Mouse (Mus musculus) adrenal gland, postnatal 4 days (tissue): ENCODE measurements around the gene Eri3. TPM values are rescaled to one million over a fixed set of nuclear protein-coding genes. Genes with fewer than 3 reads are reported as not detected.

Source experiments
- DNase-seq, 2 experiments: peaks; one replicate each; pipeline ENCODE4 v3.0.0; 2021 to 2022; ENCODE audit warnings: low spot score in 2 of 2, mixed read lengths in 2 of 2
- long read RNA-seq, 2 experiments: library from polyadenylated mRNA; stranded (forward); transcript quantifications; one replicate each; pipeline ENCODE4 v2.0.0; 2021
- total RNA-seq, 2 experiments: library from RNA; stranded (reverse); gene quantifications; 2 replicates each; pipeline ENCODE4 v1.2.3; 2021

The Eri3 gene
- 100 to 1,000 TPM in 1 of 2 experiments, 10 to 100 TPM in 1; 96.5 to 103 TPM for total RNA-seq
- long read RNA-seq, experiment 1, transcript Eri3-201 (9 exons, 1,719 nt) = major isoform, 51 of 129 reads
- long read RNA-seq, experiment 1, partial matches to known transcripts = 22 of 129 reads
- long read RNA-seq, experiment 1, other reads (novel, unspliced or antisense) = 54 of 129 reads
- long read RNA-seq, experiment 2, transcript Eri3-201 (9 exons, 1,719 nt) = major isoform, 38 of 112 reads
- long read RNA-seq, experiment 2, partial matches to known transcripts = 28 of 112 reads
- long read RNA-seq, experiment 2, other reads (novel, unspliced or antisense) = 45 of 112 reads

DNA sequence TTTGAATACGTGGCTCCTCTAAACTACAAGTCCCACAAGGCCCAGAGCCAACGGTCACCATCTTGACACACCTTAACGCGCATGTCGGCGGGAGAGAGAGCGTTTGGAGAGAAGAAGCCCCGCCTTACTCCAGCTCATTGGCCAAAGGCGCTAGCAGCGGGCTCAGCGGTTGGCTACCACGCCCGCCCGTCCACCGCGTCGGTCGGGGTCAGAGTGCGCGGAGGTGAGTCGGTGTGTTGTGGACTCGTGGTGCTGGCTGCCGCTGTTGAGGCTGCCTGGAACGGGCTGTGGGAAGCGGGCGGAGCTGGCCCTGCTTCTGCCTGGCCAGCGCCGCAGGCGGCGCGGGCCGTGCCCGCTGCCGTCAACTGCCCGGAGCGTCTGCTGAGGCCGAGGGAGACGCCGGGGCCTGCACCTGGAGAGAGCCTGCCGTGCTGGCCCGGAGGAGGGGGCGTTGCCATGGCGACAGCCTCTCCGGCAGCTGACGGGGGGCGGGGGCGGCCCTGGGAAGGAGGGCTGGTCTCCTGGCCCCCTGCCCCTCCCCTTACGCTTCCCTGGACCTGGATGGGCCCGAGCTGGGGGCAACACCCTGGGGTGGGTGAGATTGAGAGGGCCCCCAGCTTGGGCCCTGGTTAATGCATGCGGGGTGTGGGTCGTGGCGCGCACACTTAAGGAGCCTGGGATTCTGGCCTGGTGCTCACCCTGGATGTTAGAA, at the start of gene Eri3:
TSS of gene Eri3 (plus strand) at position 226 of the 712 bp plus-strand sequence.
- peak; percentile 93 to 95 for DNase-seq

DNA sequence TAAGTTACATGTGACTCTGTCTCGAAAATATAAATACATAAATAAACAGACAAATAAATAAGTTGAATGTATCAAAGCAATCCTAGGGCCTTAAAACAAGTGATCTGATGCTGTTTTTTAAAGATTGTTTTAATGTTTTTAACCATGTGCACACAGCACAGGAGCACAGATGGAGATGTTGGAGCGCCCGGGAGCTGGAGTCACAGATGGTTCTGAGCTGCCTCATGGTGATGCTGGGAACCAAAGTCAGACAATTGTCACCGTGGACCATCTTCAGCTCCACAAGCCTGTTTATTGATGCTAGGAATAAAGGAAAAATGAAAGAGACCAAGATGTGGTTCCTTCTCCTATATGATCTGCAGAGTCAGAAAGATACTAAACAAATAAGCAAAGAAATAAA, 31.9 kb upstream of the Eri3 start:
- no peak for DNase-seq

DNA sequence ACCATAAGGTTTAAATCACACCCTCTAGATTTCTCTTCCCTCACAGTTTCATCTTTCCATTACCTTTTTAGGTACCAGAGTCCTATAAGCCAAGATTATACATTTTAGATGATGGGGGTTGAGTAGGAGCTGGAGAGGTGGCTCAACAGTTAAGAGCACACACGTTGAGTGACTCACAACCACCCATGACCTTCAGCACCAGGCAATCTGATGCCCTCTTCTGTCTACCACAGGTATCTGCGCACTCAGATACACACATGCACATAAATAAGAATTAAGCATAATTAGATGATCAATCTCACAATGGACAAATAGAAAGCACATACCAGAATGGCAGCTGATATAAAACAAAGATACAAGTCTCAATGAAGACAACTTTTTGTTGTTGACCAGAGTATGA, 28.8 kb upstream of the Eri3 start:
- DNase-seq = no peak

DNA sequence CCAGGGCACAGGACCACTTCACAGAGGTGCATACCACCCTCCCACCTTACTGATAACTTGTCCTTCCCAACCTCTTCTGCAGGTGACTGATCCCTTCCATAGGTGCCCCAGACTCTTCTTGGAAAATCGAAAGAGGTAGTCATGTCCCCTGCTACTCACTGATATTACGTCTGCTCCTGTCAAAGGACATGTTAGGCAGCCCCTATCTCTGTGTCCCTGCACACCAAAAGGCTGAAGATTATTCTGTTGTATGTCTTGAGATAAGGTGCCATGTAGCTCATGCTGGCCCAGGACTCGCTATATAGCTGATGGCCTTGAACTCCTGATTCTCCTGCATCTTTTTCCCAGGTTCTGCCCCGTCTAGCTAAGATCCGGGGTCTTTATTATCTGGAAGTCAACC, 24.2 kb upstream of the Eri3 start:
- no peak for DNase-seq

DNA sequence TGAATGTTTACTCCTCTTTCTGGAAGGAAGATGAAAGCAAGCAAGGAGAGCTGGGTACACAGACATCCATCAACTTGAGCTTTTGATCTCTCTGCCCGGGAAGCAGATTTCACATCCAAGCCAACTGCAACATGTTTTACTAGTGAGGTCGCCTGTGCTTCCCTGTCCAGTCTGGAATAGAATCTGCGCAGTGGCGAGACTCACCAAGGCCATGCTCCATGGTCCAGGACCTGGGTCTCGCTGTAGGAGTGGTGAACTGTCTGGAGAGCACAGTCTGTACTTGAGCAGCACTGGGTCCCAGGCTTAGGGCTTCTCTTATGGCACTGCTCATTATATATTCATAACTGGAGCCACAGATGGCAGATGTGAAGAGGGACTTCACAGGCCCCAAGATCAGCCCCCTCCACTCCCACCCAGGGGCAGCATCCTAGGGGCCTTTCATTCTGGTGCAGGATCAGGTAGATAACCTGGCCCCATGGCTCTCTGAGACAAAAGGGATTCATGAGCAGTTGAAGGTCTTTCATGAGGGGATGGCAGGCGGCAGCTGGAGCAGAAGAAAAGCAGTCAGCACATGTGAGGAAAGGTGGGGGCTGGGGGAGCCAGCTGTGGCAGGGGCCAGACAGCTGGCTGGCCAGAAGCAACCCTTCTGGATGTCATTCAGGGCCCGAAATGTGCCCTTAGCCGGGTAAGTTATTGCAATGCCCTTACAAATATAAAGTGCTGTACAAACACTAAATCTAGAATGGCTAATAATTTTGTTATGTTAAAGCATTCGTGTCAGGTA, 22.9 kb upstream of the Eri3 start:
- no peak for DNase-seq

DNA sequence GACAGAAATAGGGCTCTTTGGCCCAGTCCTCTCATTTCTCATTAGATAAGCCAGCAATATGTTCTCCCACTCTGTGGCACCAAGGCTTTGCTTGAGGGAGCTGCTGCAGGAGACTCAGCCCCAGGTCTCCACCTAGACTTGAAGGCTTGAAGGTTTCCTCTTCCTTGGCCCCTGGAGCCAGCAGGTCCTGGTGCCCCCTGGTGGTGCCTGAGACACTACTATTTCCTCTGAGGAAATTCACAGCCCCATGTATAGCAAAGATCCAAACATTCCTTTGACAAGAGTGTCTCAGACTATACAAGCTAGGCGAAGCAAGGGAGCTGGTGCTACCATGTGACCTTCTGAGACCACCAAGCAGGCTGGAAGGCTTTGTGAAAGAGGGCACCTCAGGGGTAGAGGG, 22.2 kb upstream of the Eri3 start:
- DNase-seq = peak in 1 of 2 experiments; percentile 26

DNA sequence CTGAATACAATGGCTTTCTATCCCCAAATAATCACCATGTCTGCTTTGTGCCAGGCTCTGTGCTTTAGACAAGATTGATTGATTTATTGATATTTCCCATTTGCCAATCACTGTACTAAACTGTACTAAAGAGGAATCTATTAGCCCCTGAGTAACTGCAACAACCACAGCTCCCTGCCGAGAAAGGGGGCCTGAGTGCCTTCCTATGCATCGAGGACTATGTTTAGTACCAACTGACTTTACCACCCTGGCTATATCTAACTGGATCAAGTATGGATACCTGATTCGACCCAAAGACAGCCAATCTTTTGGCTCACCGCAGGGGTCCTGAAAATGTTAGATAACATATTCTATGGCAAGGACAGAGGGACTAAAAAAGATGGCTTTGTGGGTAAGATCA, 20.3 kb upstream of the Eri3 start:
- DNase-seq = no peak

DNA sequence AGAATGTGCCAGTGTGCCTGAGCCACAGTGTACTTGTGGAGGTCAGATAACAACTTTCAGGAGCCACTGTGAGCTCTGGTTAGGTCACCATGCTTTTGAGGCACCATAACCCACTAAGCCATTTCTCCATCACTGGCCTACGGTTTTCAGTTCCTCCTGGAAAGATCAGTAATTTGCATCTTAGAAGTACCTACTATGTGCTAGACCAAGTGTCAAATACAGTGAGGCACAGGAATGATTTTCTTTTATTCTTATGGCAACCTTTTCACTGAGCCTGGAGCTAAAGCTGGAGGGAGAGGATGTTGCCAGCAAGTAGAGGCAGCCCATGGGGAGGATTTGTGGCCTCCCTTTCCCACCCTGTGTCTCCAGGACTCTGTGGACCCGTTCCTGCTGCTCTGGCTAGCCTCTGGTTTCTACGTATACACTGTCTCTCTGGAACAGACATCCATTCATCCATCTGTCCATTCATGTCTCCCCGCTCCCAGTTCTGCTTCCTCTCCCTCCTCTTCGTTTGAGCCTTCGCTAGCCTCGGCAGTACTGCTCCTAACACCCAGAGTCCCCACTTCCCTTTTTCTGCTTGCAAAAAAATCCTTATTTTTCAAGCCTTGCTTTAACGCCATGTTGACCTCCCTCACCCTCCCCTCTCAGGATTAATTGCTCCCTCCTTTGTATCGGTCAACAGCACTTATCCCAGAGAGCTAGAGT, 14.5 kb upstream of the Eri3 start:
- DNase-seq = no peak

DNA sequence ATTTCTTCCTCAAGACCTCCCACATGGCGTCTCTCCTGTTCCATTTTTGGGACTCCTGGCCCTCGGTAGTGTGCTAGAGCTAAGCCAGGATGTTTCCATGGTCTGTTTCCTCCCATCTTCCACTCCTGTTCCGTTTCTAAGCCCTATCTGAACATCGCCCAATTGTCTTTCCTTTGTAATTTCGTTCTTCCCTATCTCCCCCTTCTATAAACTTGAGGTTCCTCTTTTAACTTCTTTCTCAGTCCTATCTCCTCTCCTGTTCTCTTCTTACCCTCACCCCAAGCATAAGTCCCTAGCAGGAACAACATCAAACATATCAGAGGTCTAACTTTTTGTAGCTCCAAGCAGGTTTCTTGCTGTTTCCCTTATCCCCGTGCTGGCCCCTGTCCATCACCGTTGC, 13.2 kb upstream of the Eri3 start:
- no peak for DNase-seq

DNA sequence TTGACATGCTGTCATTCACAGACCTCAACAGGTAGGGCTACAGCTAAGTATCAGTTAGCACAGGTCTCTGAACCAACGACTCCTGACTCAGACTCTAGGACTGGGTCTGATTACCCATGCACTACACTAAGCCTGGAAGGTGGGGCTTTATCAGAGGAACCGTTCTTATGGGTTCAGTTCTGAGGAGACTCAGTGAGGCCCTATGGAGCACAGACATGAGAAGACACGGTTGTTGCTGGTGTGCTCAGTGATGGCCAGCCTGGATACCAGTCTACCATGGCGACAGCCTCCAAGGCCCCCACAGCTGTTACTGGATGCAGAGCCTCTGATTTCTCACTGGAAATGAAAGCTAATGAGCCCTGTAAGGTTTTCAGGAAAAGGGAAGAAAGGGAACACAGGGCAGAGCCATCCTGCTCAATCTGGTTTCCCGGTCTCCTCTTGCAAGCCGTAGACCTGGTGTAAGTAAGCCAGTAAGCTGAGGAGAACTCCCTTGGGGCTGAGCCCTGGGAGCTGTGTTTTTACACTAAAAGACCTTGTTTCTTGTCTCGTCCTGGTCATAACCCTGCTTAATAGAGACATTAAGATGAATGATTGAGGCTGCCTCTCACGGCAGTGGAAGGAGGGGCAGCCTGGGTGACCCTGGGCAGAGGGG, 10.7 kb upstream of the Eri3 start:
- no peak for DNase-seq

DNA sequence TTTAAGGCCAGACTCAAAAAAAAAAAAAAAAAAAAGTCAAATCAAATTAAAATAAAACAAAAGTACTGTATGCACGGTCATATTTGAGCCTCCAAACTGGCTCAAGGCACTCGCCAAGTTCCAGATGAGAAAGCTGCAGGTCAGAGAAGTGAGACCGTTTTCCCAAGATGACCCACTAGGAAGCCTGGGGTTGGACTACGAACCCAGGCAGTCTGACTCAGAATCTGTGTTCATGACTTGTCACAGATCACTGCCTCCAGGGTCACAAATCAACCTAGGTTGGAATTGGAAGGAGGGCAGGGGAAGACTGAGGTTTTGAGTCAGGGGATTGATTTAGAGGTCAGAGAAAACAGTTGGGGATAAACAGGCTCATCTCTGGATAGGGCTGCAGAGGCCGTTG, 9.6 kb upstream of the Eri3 start:
- no peak for DNase-seq

DNA sequence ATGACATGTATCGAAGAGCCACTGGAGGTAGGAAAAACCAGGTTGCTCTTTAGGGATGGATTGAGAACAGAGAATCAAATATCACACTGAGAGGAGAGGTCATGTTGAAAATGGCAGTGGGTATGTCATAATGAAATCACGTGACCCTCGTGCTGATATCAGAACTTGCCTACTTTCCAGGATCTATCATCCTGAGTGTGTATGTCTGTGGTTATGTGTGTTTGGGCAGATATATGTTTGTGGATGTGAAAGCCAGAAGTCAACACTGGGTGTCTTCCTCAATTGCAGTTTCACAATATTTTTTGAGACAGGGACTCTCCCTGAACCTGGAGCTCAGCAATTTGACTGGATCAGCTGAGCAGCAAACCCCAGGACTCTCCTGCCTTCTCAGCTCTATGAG, 4.7 kb upstream of the Eri3 start:
- DNase-seq = no peak

DNA sequence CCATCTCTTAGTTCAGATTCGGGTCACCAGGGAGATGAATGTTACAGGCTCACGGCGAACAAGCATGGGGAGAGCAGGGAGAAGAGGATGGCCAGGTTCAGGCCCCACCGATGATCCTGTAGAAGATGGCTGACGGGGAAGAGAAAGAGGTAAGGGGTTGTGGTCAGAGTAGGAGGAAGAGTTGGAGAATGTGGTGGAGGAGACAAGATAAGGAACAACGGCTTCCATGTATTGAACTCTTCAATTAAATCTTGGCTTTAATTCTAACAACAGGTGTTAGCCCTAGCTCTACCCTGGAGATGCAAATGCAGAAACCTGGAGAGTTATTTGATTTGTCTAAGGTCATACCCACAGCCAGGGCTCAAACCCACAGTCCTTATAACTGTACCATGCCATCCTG, 3.5 kb upstream of the Eri3 start:
- DNase-seq = no peak

DNA sequence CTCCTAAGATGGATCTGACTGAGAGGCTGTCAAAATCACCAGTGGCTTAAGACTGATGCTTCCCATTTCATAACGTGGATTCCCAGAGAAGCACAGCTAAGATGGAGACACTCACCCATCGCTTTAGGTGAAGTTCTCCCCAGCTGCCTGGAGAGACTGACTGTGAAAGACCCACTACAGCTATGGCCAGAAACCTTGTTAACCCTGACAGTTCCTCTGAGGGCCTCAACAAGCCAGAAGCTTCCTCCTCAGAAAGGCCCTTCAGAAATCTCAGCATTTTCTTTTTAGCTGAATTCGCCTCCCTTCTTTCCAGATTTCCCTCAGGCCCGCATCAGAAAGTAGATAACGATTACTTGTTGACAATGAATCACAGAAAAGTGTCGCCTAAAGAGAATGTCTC, 589 bp upstream of the Eri3 start:
- DNase-seq = no peak

DNA sequence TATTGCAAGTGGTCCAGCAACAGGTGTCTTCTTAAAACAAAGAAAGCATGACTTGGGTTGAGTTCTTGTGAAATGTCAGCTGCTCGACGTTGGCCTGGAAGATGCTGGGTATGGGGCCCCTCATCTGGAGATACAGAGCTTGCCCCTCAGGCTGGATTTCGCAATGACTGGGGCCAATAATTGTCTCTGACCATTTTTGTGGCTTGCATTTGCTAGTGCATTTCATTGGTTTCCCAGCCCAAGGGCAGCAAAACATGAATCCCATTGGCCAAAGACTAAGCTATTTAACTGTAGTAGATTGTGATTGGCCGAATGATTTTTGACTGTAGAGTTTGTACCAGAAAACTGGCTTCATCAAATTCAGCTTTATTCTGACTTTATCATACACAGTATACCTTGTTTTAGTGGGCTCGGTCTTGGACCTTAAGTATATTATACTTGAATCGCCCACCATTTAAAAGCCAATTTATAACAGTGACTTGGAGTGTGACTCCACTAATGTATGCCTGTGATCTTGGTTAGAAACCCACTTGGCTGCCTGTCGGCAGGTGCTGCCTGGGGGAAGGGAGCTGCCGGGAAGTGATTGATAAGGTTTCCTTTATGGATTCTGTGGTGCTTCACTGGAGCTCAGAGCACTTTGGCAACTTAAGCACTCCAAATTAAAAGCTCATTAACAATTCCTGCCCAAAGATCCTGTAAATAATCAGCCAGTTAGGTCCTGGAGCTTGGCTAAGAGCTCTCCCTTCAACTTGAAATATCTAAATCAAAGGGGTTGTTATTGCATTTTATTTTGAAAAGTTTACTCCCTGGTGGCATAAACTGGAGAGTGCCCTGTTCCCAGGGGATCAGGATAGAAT, 1.2 kb downstream of the Eri3 start:
- DNase-seq = no peak

DNA sequence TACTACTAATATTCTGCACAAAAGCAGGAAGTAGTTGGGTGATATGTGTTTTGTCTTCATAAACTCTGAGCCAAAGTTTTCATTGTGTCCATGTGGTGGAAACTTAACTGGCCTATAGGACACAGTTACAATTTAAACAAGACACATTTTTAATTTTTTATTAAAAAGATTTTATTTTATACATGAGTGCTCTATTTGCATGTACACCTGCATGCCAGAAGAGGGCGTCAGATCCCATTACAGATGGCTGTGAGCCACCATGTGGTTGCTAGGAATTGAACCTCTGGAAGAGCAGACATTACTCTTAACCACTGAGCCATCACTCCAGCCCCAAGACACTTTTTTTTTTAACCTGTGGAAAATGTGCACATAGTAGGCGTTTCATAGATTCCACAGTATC, 5.3 kb downstream of the Eri3 start:
- DNase-seq = no peak

DNA sequence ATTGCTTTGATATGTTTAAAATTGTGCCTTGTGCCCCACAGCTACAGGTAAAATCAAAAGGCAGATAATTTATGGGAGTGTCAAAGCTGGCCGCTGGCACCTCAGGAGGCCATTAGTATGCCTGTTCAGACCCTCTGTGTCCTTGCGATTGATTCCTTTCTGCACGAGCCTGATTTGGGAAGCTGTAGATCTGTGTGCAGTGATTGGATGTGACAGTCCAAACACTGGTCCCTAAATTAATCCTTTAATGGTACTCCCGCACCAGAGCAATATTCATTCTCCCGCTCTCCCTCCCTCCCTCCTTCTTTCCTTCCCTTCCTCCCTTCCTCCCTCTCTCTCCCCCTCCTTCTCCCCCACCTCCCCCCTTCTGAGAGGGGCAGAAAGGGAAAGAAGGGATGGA, 6.2 kb downstream of the Eri3 start:
- no peak for DNase-seq

DNA sequence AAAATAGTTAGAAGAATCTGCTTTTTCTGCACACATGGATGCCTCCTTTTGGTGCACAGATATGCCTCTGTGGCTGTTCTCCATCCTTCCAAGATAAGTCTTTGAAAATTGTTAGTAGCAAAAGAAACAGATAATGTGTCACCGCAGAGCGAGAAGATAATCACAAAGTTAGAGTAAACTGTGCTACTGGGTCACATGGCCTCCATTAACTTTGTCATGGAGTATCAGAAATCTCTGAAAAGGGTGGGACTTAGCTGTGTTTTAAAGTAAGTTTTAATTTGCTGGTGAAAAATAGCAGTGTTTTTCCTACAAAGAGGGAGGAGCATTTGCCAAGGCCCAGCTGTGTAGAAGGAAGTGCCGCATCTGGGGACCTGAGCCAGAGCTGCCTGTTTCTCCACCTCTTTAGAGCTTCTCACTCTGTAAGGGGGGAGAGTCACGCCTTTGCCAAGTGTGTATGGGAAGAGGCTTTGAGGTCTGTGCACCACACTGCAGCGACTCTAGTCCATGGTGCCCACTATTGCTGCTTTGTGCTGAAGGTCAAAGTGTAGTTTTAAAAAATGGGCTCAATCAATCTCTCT, 7.0 kb downstream of the Eri3 start:
- DNase-seq = no peak

DNA sequence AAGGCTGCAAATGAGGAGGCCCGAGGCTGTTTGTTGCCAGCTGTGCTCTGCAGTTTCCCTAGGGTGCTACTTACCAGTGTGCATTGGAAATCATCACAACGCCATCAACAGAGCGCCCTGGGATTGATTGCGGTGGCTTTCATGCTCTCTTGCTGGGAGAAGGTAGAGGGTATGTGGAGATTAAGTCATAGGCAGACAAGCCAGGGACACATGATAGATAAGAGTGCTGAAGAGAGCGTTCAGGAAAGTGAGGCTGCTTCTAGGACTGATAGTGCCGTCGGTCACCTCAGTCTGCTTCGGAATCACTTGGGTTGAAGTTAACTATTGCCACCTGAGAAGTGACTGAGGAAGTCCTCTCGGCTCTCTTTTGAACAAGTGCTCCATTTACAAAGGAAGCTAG, 13.8 kb downstream of the Eri3 start:
- DNase-seq = no peak

DNA sequence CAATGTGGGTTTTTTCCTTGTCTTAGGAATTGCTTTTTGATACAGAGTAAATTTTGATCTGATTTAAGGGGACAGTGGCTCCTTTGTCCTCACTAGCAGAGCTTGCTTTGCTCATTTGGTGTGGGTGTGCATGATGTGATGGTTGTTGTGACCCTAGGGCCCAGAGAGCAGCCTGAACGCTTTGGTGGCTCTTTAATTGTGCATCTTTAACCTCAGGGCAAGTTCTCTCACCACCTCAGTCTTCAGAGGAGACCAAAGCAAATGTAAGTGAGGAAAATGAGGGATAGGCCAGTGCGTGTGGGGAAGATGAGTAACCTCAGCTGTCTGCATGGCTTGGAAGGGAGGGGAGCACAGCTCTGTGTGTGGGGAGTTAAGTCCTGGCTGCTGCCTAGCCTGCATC, 18.7 kb downstream of the Eri3 start:
- DNase-seq = no peak
